Comparison of ENCODE assay signal across 14 mouse cellular contexts in genomic region chr2:12331962-12332361, GRCm38 (mm10). TPM values are rescaled to one million over a fixed set of nuclear protein-coding genes. Genes with fewer than 3 reads are reported as not detected.
"Had no signal": no experiment of that assay in that cellular context is flagged by ENCODE, and none has a peak within 500 bp of the region (broad histone marks: within the 10 kb centered on the region; RNA-seq: fewer than 3 reads in every experiment).

No protein-coding gene starts in this region.

- H3K4me3 ChIP-seq: limb, embryonic 12.5 days; midbrain, embryonic 12.5 days; myocyte; neural tube, embryonic 15.5 days had no signal

- H3K36me3 ChIP-seq: limb, embryonic 12.5 days; midbrain, embryonic 12.5 days; neural tube, embryonic 15.5 days had no signal

- H3K27me3 ChIP-seq: limb, embryonic 12.5 days; neural tube, embryonic 15.5 days had no signal

- H3K9ac ChIP-seq: limb, embryonic 12.5 days; liver, embryonic 14.5 days; midbrain, embryonic 12.5 days; neural tube, embryonic 15.5 days had no signal

- H3K9me3 ChIP-seq: midbrain, embryonic 12.5 days; neural tube, embryonic 15.5 days had no signal

- ATAC-seq: intestine, postnatal 0 days had no signal

- H3K27ac ChIP-seq: kidney, postnatal 0 days; limb, embryonic 12.5 days; liver, embryonic 14.5 days; midbrain, embryonic 12.5 days; neural tube, embryonic 15.5 days; stomach, postnatal 0 days had no signal

- H3K4me2 ChIP-seq: limb, embryonic 12.5 days; midbrain, embryonic 12.5 days; neural tube, embryonic 15.5 days had no signal

- DNase-seq: kidney, adult 9 months; kidney, postnatal 36 days; lung, adult 18-20 months; thymus, adult 18-20 months; thymus, postnatal 14 days had no signal

RNA-seq across cellular contexts. Expression of gene Itga8, which starts 30.2 kb away (rescaled TPM):
- total RNA-seq: megakaryocyte-erythroid progenitor cell, adult 5-6 weeks had no signal
